Mouse (Mus musculus): ENCODE measurements around the gene Slc34a2. TPM values are rescaled to one million over a fixed set of nuclear protein-coding genes. Genes with fewer than 3 reads are reported as not detected.

The Slc34a2 gene
- polyA plus RNA-seq (2014; fragmentation: Illumina TruSeq; extraction: RNeasy Lipid Tissue Mini Kit (QIAGEN cat#74804); ENCODE audit: low read depth, low replicate concordance) = not detected

GRCm38 (mm10) chr5:53037781-53038180 is at the start of gene Slc34a2:
TSS of gene Slc34a2 (plus strand) at chr5:53038081.

Other genes starting within 250 kb of the Slc34a2 start
- 47.9 TPM for gene Anapc4, start 204.1 kb upstream of the Slc34a2 start, polyA plus RNA-seq (2014; fragmentation: Illumina TruSeq; extraction: RNeasy Lipid Tissue Mini Kit (QIAGEN cat#74804); ENCODE audit: low read depth, low replicate concordance)
- gene Sel1l3, start 175.8 kb downstream of the Slc34a2 start, polyA plus RNA-seq (2014; fragmentation: Illumina TruSeq; extraction: RNeasy Lipid Tissue Mini Kit (QIAGEN cat#74804); ENCODE audit: low read depth, low replicate concordance) = 0.68 TPM
- 175 TPM for gene Smim20, start 229.0 kb downstream of the Slc34a2 start, polyA plus RNA-seq (2014; fragmentation: Illumina TruSeq; extraction: RNeasy Lipid Tissue Mini Kit (QIAGEN cat#74804); ENCODE audit: low read depth, low replicate concordance)